Mouse (Mus musculus) liver, adult 2 months (tissue): ENCODE results near the gene Smad5.

Experiments
- CTCF ChIP-seq: fragments of 200-500 bp; IDR thresholded peaks from 2 replicates; pipeline ENCODE4 v1.5.1; 2011; ENCODE audit warnings: low read depth, low read length, control low read depth
- POLR2A ChIP-seq: fragments of 200-500 bp; IDR thresholded peaks from 2 replicates; pipeline ENCODE4 v1.6.1; 2011; ENCODE audit warnings: low read length, control low read depth; ENCODE audit not compliant: insufficient read depth; ENCODE audit errors: extremely low read depth

DNA sequence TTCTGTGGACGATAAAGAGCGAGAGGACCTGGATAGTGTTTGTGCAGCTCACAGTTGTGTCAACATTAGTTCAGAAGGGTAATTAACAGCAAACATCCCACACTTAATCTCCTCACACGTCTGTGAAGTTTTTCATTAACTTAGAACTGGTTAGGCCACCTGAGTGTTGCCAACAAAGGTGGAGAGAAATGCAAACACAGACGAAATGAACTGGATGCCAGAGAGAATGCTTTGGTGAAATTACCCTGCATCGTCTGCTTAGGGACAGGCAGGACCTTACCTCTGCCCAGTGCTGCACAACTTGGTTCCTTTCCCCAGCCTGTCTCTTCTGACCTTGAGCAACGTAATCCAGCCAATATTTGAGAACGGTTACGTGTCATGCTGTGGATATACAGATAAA, 44.7 kb downstream of the Smad5 start:
- TF ChIP-seq CTCF (no peak), POLR2A (no peak)
